Mouse (Mus musculus) liver, embryonic 14.5 days (tissue): ENCODE data around the gene Fnip2.

Source experiments
- CTCF ChIP-seq: IDR thresholded peaks from 2 replicates; pipeline ENCODE4 v1.5.1; 2016; ENCODE audit warnings: antibody characterized with exemption, low read depth, control low read depth
- EP300 ChIP-seq: IDR thresholded peaks from 2 replicates; pipeline ENCODE4 v1.6.1; 2016; ENCODE audit warnings: antibody characterized with exemption, low read depth

DNA sequence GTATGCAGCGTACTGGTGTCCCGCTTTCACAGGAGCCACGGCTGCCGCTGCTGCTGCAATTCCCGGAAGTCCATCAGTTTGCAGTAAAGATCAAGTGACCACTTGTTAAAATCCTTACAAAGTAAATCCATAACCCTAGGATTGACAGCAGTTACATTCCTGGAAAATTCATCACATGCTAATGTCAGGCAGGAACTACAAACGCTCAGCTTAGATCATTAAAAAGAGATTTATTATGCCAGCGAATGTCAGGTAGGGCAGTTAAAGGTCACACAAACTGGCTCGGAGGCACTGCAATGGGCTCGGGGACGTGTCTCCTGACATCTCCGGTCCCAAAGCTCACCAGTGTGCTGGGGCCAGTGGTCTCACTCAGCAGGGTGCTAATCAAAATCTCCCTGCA, 111.8 kb downstream of the Fnip2 start:
- no peak for TF ChIP-seq EP300
- TF ChIP-seq CTCF: no peak
